Mouse (Mus musculus) kidney, postnatal 0 days (tissue): ENCODE measurements at regions not wholly inside any gene's neighbourhood (a gene's known extent, or its start where the extent isn't known, plus 50 kb on each side); places are given as distances from the start of the nearest gene placed in this dataset.

Source experiments
- ATAC-seq: fragments of 200-750 bp; cut with Nextera tagmentation; replicated peaks from 2 replicates; pipeline ENCODE4 v1.8.0; 2017; ENCODE audit warnings: low read depth, moderate number of reproducible peaks, moderate TSS enrichment, moderate library complexity; ENCODE audit not compliant: low FRiP score
- DNase-seq: peaks from one replicate; pipeline ENCODE4 v3.0.0-alpha.2; 2016; ENCODE audit warnings: low spot score
- H3K27ac ChIP-seq: fragments of 300-500 bp; sonication (generic); 2 replicates; pipeline ENCODE4 v1.5.1; 2014; ENCODE audit warnings: mild to moderate bottlenecking
- H3K27me3 ChIP-seq: fragments of 300-500 bp; sonication (generic); 2 replicates; pipeline ENCODE4 v1.6.1; 2014; ENCODE audit warnings: low read length, mixed read lengths; ENCODE audit not compliant: insufficient read depth
- H3K36me3 ChIP-seq: fragments of 300-500 bp; sonication (generic); 2 replicates; pipeline ENCODE4 v1.6.1; 2014; ENCODE audit warnings: low read length, mixed read lengths; ENCODE audit not compliant: insufficient read depth
- H3K4me1 ChIP-seq: fragments of 300-500 bp; sonication (generic); replicated peaks from 2 replicates; pipeline ENCODE4 v1.6.1; 2014; ENCODE audit warnings: antibody characterized with exemption, low read length, mixed read lengths; ENCODE audit not compliant: insufficient read depth
- H3K4me2 ChIP-seq: fragments of 300-500 bp; sonication (generic); 2 replicates; pipeline ENCODE4 v1.6.1; 2014; ENCODE audit warnings: mild to moderate bottlenecking, low read length, moderate library complexity, mixed read lengths
- H3K4me3 ChIP-seq: fragments of 300-500 bp; sonication (generic); replicated peaks from 2 replicates; pipeline ENCODE4 v1.5.1; 2014; ENCODE audit warnings: low read depth, low read length
- H3K9ac ChIP-seq: fragments of 300-500 bp; sonication (generic); 2 replicates; pipeline ENCODE4 v1.6.1; 2014; ENCODE audit warnings: low read depth, low read length
- H3K9me3 ChIP-seq: fragments of 300-500 bp; sonication (generic); replicated peaks from 2 replicates; pipeline ENCODE4 v1.6.1; 2016; ENCODE audit warnings: low read length, inconsistent platforms, mixed read lengths
- CTCF ChIP-seq: IDR thresholded peaks from 2 replicates; pipeline ENCODE4 v1.5.1; 2016; ENCODE audit warnings: antibody characterized with exemption, low read depth, mild to moderate bottlenecking, moderate library complexity
- WGBS: fragments of 180-500 bp; shearing (Covaris S2); extraction: QIAGEN DNeasy Blood & Tissue Kit; methylation state at CpG from one replicate; pipeline ENCODE4 v1.1.7; 2014; 5-methylcytosine and 5-hydroxymethylcytosine counted together

- Histone ChIP-seq H3K9ac (no peak overlapping the region), H3K4me3 (peak overlapping the region; percentile 24), H3K27ac (no peak overlapping the region), H3K27me3 (peaks cover 33% of the 10 kb centered on the region), H3K4me1 (no peaks in the 10 kb centered on the region; the same call in 1 of the 2 replicates), H3K36me3 (no peaks in the 10 kb centered on the region), H3K4me2 (peak overlapping the region; percentile 47), H3K9me3 (no peaks in the 10 kb centered on the region)
- DNase-seq, result no peak
- 10% methylated on average over 39 of the region's 39 CpGs for WGBS
- no peak for TF ChIP-seq CTCF
- no peak for ATAC-seq
Measured at GRCm38 (mm10) chr8:12477449-12478401, 82.6 kb downstream of the Sox1 start.

DNA sequence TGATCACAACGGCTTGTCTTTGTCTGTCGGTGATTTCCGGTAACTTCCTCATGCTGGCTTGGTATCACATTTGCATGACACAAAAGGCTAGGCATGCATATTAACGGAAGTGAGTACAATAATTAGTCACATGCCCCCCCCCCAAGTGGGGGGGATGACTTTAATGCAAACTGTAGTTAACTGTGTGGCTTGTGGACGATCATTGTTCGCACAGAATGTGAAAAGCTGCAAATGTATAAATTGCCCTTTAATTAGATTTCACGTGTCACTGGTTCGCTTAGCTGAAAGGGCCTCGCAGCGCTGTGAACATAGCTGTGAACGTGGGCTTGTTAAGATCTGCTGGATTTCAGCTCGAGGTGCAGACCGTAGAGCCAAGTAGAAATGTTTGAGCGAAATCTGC, 86.8 kb downstream of the Sox1 start:
- Histone ChIP-seq H3K27me3 (peaks cover 29% of the 10 kb centered on the region), H3K4me2 (no peak overlapping the region), H3K9me3 (no peaks in the 10 kb centered on the region), H3K4me3 (no peak overlapping the region), H3K27ac (no peak overlapping the region), H3K9ac (no peak overlapping the region), H3K36me3 (no peaks in the 10 kb centered on the region), H3K4me1 (no peaks in the 10 kb centered on the region; the same call in 1 of the 2 replicates)
- ATAC-seq (no peak), DNase-seq (no peak)
- no peak for TF ChIP-seq CTCF
- 51% methylated on average over 14 of the region's 14 CpGs for WGBS

GRCm38 (mm10) chr8:12483551-12483950, 88.5 kb downstream of the Sox1 start:
- ATAC-seq (no peak), DNase-seq (no peak)
- Histone ChIP-seq H3K9ac (no peak overlapping the region), H3K9me3 (no peaks in the 10 kb centered on the region), H3K27me3 (peaks cover 15% of the 10 kb centered on the region), H3K36me3 (no peaks in the 10 kb centered on the region), H3K27ac (no peak overlapping the region), H3K4me3 (no peak overlapping the region), H3K4me1 (no peaks in the 10 kb centered on the region), H3K4me2 (no peak overlapping the region)
- TF ChIP-seq CTCF, result no peak
- 85% methylated on average over 3 of the region's 3 CpGs for WGBS

GRCm38 (mm10) chr8:12485326-12485725, 87.5 kb upstream of the Spaca7 start:
- Histone ChIP-seq H3K9ac (no peak overlapping the region), H3K27me3 (peaks cover 2% of the 10 kb centered on the region; the same call in 1 of the 2 replicates), H3K4me3 (no peak overlapping the region), H3K4me2 (no peak overlapping the region), H3K4me1 (no peaks in the 10 kb centered on the region), H3K27ac (no peak overlapping the region), H3K9me3 (no peaks in the 10 kb centered on the region), H3K36me3 (no peaks in the 10 kb centered on the region)
- no peak for TF ChIP-seq CTCF
- DNase-seq (no peak), ATAC-seq (no peak)
- 80% methylated on average over 7 of the region's 7 CpGs for WGBS

GRCm38 (mm10) chr8:12486331-12487061, 86.3 kb upstream of the Spaca7 start:
- ATAC-seq, result peak; percentile 96
- 49% methylated on average over 22 of the region's 22 CpGs for WGBS

DNA sequence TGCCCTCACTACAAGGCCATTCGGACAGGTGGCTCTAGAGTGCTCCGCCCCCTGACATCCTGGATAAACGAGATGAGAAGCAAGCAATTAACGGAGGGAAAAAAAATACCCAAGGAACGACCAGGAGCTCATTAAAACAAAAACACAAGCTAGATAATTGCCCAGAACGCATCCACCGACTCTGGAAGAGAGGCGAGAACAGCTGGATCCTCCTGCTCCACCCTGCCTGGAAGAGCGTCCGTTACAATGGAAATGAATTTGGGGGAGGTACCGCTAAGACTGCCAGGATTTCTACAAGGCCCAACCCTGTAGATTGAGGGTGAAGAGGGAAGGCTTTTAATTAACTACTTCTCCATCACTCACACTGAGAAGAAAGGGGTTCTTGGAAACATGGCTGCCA, 85.6 kb upstream of the Spaca7 start:
- DNase-seq (no peak), ATAC-seq (no peak)
- Histone ChIP-seq H3K4me2 (no peak overlapping the region), H3K4me3 (no peak overlapping the region), H3K27me3 (no peaks in the 10 kb centered on the region; the same call in 1 of the 2 replicates), H3K9me3 (no peaks in the 10 kb centered on the region), H3K9ac (no peak overlapping the region), H3K4me1 (no peaks in the 10 kb centered on the region), H3K36me3 (no peaks in the 10 kb centered on the region), H3K27ac (0 out of 2 replicates have a peak overlapping the region, but pooled peaks have one; percentile 8)
- 27% methylated on average over 11 of the region's 11 CpGs for WGBS
- no peak for TF ChIP-seq CTCF

More at GRCm38 (mm10) chr8:12486331-12487061, 86.3 kb upstream of the Spaca7 start:
- Histone ChIP-seq H3K4me3 (no peak overlapping the region), H3K9me3 (no peaks in the 10 kb centered on the region), H3K4me2 (no peak overlapping the region), H3K4me1 (no peaks in the 10 kb centered on the region), H3K9ac (no peak overlapping the region), H3K27me3 (no peaks in the 10 kb centered on the region; the same call in 1 of the 2 replicates), H3K36me3 (no peaks in the 10 kb centered on the region), H3K27ac (0 out of 2 replicates have a peak overlapping the region, but pooled peaks have one; percentile 8)
- no peak for TF ChIP-seq CTCF
- peak; percentile 36 for DNase-seq
